Mouse (Mus musculus): ENCODE results near the gene Ube2d3. TPM values are rescaled to one million over a fixed set of nuclear protein-coding genes. Genes with fewer than 3 reads are reported as not detected.

The Ube2d3 gene
- polyA plus RNA-seq, 1 experiment = 391 TPM

DNA sequence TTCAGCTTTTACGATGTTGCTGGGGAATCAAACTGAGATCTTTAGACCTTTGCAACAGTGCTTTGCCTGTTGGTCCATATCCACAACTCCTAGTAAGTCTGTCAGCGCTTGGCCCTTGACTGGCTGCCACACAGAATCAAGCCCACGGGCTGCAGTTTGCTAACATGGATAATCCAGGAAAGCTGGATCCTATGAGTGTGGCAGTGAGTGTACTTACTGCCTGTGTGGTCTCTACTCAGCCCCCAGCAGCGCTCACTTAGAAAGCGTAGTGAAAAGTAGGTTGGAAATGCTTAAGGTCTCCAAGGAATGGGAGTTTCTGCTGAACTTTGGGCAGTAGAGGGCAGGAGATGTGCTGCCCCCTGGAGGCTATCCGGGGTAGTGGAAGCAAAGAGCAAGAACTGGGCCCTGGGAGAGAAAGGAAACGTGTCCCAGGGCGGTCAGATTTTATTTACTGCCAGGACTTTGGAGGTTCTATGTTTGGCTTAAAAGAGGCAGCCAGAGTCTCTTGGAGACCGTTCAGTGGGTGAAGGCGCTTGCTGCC, 67.5 kb downstream of the Ube2d3 start:
- TF ChIP-seq GATA1 (IDR thresholded peaks at IDR 0.05; ENCODE audit: borderline replicate concordance, low read length) = no peak
- TF ChIP-seq FLI1 (IDR thresholded peaks at IDR 0.05; ENCODE audit: low read length) = no peak
- Histone ChIP-seq H3K27me3 (replicated peaks) (peaks cover 10% of the 10 kb centered on the region), H3K9me3 (no peaks in the 10 kb centered on the region), H3K4me1 (peaks cover 27% of the 10 kb centered on the region), H3K4me3 (replicated peaks) (no peak overlapping the region), H3K36me3 (replicated peaks; ENCODE audit: low read length) (peaks cover 23% of the 10 kb centered on the region)

DNA sequence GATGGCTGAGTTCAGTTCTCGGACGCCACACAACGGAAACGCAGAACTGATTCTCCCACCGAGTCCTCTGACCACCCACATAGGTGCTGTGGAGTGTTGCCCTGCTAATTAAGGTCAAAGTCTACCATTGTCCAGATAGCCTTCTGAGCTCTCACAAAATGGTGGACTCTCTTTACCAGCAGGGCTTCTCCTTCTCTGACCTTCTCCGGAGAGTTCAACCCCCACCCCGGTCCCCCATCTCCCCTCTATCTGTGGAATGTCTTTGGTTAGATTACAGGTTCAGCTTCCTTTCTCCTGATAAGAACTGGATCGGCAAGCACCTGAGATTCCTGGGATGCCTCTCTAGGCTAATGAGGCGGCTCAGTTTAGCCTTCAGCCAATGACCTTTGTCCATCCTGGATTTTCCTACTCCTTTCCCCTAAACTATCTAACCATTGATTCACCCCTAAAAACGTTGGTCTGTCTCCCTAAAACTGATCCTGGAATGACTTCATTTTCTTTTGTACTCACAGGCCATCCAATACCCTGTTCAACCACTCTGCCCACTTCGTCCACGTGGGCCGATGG, 68.0 kb downstream of the Ube2d3 start:
- no peak for TF ChIP-seq FLI1 (IDR thresholded peaks at IDR 0.05; ENCODE audit: low read length)
- no peak for TF ChIP-seq GATA1 (IDR thresholded peaks at IDR 0.05; ENCODE audit: borderline replicate concordance, low read length)
- H3K9me3 ChIP-seq = no peaks in the 10 kb centered on the region
- peaks cover 6% of the 10 kb centered on the region for H3K27me3 ChIP-seq (replicated peaks)
- peaks cover 24% of the 10 kb centered on the region for H3K4me1 ChIP-seq
- H3K4me3 ChIP-seq (replicated peaks) = no peak overlapping the region
- peaks cover 26% of the 10 kb centered on the region for H3K36me3 ChIP-seq (replicated peaks; ENCODE audit: low read length)

DNA sequence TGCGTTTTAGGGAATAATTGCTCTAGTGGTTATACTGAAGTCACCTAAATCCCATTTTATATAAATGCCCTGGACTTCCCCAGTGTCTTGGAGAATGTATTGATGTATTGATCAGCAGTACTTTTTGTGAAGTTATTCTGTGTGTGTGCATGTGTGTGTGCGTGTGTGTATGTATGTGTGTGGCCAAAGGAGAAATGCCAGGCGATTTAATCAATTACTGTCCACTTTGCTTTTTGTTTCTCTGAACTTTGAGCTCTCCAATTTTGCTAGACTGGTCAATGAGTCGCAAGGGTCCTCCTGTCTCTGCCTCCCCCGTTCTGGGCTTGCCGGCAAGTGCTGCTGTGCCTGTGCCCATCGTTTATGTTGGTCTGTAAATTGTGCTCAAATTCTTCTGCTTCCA, 69.6 kb downstream of the Ube2d3 start:
- Histone ChIP-seq H3K4me3 (replicated peaks) (no peak overlapping the region), H3K4me1 (peaks cover 27% of the 10 kb centered on the region), H3K27me3 (replicated peaks) (no peaks in the 10 kb centered on the region), H3K9me3 (no peaks in the 10 kb centered on the region), H3K36me3 (replicated peaks; ENCODE audit: low read length) (peaks cover 34% of the 10 kb centered on the region)
- TF ChIP-seq FLI1 (IDR thresholded peaks at IDR 0.05; ENCODE audit: low read length) = no peak
- TF ChIP-seq GATA1 (IDR thresholded peaks at IDR 0.05; ENCODE audit: borderline replicate concordance, low read length) = no peak

DNA sequence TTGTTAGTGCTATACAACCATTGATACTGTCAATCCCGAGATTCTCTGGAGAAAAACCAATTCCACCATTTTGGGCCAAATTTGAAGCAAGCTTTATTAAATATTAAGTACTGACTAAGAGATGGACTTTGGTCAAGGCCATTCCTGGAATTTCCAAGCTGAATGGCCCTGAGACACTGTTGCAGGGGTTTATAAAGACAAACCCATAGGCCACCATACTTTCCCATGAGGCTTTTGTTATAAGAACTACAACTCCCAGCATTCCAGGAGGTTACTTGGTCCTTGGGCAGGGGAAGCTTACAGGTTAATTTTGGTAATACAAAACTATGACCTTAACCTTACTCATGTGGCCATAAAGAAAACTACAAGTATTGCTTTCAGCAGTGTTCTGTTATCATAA, 70.2 kb downstream of the Ube2d3 start:
- H3K4me3 ChIP-seq (replicated peaks) = no peak overlapping the region
- H3K4me1 ChIP-seq = peaks cover 20% of the 10 kb centered on the region
- no peaks in the 10 kb centered on the region for H3K9me3 ChIP-seq
- TF ChIP-seq FLI1 (IDR thresholded peaks at IDR 0.05; ENCODE audit: low read length) (no peak), GATA1 (IDR thresholded peaks at IDR 0.05; ENCODE audit: borderline replicate concordance, low read length) (no peak)
- no peaks in the 10 kb centered on the region for H3K27me3 ChIP-seq (replicated peaks)
- H3K36me3 ChIP-seq (replicated peaks; ENCODE audit: low read length) = peaks cover 36% of the 10 kb centered on the region

DNA sequence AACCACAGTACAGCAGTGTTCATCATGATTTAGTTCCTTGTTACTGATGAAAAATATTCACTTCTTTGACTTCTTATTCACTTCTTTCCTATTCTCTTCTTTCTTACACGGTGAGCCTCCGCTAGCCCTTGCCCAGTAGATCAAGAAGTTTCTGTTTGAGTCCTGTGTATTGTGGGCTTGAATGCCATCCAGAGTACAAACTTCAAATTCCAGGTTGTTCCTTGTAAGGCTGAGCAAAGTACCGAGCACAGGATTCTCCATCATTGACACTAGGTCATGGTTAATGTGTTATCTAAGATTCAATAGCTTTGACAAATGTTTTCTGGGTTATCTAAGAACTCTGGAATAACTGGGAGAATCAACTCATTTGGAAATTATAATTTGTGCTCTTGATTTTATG, 72.4 kb downstream of the Ube2d3 start:
- Histone ChIP-seq H3K36me3 (replicated peaks; ENCODE audit: low read length) (peaks cover 48% of the 10 kb centered on the region), H3K4me1 (peaks cover 36% of the 10 kb centered on the region), H3K4me3 (replicated peaks) (no peak overlapping the region), H3K27me3 (replicated peaks) (no peaks in the 10 kb centered on the region), H3K9me3 (no peaks in the 10 kb centered on the region)
- TF ChIP-seq FLI1 (IDR thresholded peaks at IDR 0.05; ENCODE audit: low read length) (no peak), GATA1 (IDR thresholded peaks at IDR 0.05; ENCODE audit: borderline replicate concordance, low read length) (no peak)

DNA sequence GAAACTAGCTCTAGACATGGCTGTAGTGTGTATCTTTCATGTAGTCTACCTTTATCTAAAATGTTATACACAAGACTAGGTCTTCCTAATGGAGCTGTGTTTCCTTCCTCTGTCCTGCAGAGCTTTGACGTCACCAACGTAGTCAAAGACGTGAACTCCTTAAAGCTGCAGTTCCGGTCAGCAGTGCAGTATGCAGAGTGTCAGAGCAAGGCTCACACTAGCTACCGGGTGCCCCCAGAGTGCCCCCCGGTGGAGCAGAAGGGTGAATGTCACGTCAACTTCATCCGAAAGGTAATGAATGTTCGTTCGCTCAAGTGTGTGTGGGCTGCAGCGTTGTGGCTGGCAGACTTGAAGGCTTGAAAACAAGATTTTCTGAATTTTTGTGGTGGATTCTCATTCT, 73.7 kb downstream of the Ube2d3 start:
- Histone ChIP-seq H3K4me1 (peaks cover 46% of the 10 kb centered on the region), H3K36me3 (replicated peaks; ENCODE audit: low read length) (peaks cover 41% of the 10 kb centered on the region), H3K9me3 (no peaks in the 10 kb centered on the region), H3K4me3 (replicated peaks) (no peak overlapping the region), H3K27me3 (replicated peaks) (no peaks in the 10 kb centered on the region)
- TF ChIP-seq GATA1 (IDR thresholded peaks at IDR 0.05; ENCODE audit: borderline replicate concordance, low read length) = no peak

DNA sequence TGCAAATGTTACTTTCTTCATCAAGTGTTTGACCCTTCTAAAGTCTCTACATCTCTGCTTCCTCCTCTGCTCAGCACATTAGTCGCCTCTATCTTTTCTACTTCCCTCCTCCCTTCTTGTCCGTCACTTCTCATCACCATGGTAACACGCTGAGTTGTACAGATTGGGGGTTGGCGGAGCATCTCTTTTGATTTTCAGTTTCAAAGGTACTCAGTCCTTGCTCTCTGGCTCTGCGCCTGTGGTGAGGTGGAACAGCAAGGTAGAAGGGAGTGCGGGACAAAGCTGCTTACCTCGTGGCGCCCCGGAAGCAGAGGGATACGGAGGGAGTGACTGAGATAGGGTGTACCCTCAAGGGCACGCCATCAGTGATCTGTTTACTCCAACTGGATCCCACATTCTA, 75.3 kb downstream of the Ube2d3 start:
- Histone ChIP-seq H3K9me3 (no peaks in the 10 kb centered on the region), H3K27me3 (replicated peaks) (no peaks in the 10 kb centered on the region), H3K4me3 (replicated peaks) (no peak overlapping the region), H3K36me3 (replicated peaks; ENCODE audit: low read length) (peaks cover 44% of the 10 kb centered on the region), H3K4me1 (peaks cover 53% of the 10 kb centered on the region)
- TF ChIP-seq FLI1 (IDR thresholded peaks at IDR 0.05; ENCODE audit: low read length) = no peak
- no peak for TF ChIP-seq GATA1 (IDR thresholded peaks at IDR 0.05; ENCODE audit: borderline replicate concordance, low read length)

DNA sequence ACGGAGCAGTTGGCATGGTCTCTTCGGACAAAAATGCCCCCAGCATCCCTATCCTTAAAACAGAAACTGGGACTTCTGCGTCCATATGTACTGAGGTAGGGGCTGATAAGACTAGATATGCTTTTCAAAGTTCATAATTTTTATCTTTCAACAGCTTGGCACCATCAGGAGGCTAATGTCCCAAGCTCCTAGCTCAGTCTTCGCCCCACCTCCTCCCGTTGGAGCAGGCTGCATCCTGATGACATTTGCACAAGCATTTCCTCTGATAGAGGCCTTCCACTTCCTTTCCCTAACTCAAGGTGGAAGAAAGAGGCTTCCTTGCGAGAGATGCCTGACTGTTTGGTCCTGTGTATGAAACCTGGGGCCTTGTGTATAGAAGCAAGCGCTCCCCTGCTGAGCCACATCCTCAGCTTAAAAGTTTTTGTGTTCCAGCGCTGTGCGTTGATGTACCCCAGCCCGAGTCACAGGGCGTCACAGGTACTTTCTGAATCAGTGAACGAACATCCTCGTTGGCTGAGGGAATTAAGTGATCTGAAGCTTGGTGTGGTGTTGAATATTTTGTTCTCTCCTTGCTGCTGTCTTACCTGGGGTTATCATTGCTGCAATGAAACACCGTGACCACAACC, 76.0 kb downstream of the Ube2d3 start:
- TF ChIP-seq FLI1 (IDR thresholded peaks at IDR 0.05; ENCODE audit: low read length) = no peak
- no peak for TF ChIP-seq GATA1 (IDR thresholded peaks at IDR 0.05; ENCODE audit: borderline replicate concordance, low read length)
- peaks cover 46% of the 10 kb centered on the region for H3K36me3 ChIP-seq (replicated peaks; ENCODE audit: low read length)

DNA sequence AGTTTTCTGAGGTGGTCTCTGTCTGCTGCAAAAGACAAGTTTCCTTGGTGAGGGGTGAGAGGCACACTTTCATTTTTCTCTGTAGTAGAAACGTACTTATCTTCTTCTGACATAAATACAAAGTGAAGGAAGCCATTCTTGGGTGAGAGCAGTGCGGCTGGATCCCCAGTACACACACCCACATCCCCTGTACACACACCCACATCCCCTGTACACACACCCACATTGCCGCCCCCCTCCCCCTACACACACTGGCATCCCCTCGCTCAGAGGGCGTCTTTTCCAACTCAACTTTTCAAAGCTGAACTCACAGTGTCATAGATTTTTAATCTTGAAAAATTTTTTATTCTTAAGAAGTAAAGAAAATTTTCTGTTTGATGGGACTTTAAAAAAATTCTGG, 77.3 kb downstream of the Ube2d3 start:
- H3K4me1 ChIP-seq = peaks cover 66% of the 10 kb centered on the region
- H3K36me3 ChIP-seq (replicated peaks; ENCODE audit: low read length) = peaks cover 52% of the 10 kb centered on the region
- no peaks in the 10 kb centered on the region for H3K27me3 ChIP-seq (replicated peaks)
- TF ChIP-seq GATA1 (IDR thresholded peaks at IDR 0.05; ENCODE audit: borderline replicate concordance, low read length) (no peak), FLI1 (IDR thresholded peaks at IDR 0.05; ENCODE audit: low read length) (no peak)
- peak overlapping the region; percentile 56 for H3K4me3 ChIP-seq (replicated peaks)
- H3K9me3 ChIP-seq = no peaks in the 10 kb centered on the region

More for the DNA sequence above, 76.0 kb downstream of the Ube2d3 start:
- no peaks in the 10 kb centered on the region for H3K9me3 ChIP-seq
- no peak overlapping the region for H3K4me3 ChIP-seq (replicated peaks)
- no peaks in the 10 kb centered on the region for H3K27me3 ChIP-seq (replicated peaks)
- H3K4me1 ChIP-seq = peaks cover 56% of the 10 kb centered on the region

DNA sequence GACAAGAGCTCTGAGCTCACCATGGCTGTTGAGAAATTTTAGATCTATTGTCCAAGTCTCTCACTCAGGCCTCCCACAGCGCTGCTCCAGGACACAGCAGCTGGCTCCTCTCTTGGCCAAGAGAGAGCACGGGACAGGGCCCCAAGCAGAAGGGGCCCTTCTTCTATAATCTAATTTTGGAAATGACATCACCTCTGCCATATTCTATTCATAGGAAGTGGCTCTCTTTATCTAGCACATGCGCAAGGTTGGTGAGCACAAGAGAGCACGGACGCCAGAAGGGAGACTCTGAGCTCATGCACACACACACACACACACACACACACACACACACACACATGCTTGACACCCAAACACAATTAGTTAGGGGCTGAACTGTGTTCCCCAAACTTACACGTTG, 78.9 kb downstream of the Ube2d3 start:
- Histone ChIP-seq H3K4me3 (replicated peaks) (no peak overlapping the region), H3K9me3 (no peaks in the 10 kb centered on the region), H3K27me3 (replicated peaks) (no peaks in the 10 kb centered on the region), H3K4me1 (peaks cover 72% of the 10 kb centered on the region), H3K36me3 (replicated peaks; ENCODE audit: low read length) (peaks cover 48% of the 10 kb centered on the region)
- no peak for TF ChIP-seq GATA1 (IDR thresholded peaks at IDR 0.05; ENCODE audit: borderline replicate concordance, low read length)
- no peak for TF ChIP-seq FLI1 (IDR thresholded peaks at IDR 0.05; ENCODE audit: low read length)

Other genes starting within 250 kb of the Ube2d3 start
- 4.3 TPM in 1 of 2 replicates, not detected in the other for gene Cenpe, start 225.6 kb upstream of the Ube2d3 start, polyA plus RNA-seq (2012; ENCODE audit: insufficient read depth, low replicate concordance)
- gene Bdh2, start 156.9 kb upstream of the Ube2d3 start, polyA plus RNA-seq (2012; ENCODE audit: insufficient read depth, low replicate concordance) = not detected in 2 replicates
- gene Slc9b2, start 130.4 kb upstream of the Ube2d3 start, polyA plus RNA-seq (2012; ENCODE audit: insufficient read depth, low replicate concordance) = not detected in 2 replicates
- not detected in 2 replicates for gene Slc9b1, start 90.1 kb upstream of the Ube2d3 start, polyA plus RNA-seq (2012; ENCODE audit: insufficient read depth, low replicate concordance)
- gene Cisd2, start 14.2 kb upstream of the Ube2d3 start, polyA plus RNA-seq (2012; ENCODE audit: insufficient read depth, low replicate concordance) = 20.5 and 23.0 TPM in 2 replicates
- gene Manba, start 47.5 kb downstream of the Ube2d3 start, polyA plus RNA-seq (2012; ENCODE audit: insufficient read depth, low replicate concordance) = 1.7 TPM in 1 of 2 replicates, not detected in the other

Data from megakaryocyte, embryonic 14.5 days (primary cell).